Mouse (Mus musculus): ENCODE data around the gene Lin7c. TPM values are rescaled to one million over a fixed set of nuclear protein-coding genes. Genes with fewer than 3 reads are reported as not detected.

Lin7c gene
- polyA plus RNA-seq, 1 experiment from 2014 or later, result 44.3 TPM

DNA sequence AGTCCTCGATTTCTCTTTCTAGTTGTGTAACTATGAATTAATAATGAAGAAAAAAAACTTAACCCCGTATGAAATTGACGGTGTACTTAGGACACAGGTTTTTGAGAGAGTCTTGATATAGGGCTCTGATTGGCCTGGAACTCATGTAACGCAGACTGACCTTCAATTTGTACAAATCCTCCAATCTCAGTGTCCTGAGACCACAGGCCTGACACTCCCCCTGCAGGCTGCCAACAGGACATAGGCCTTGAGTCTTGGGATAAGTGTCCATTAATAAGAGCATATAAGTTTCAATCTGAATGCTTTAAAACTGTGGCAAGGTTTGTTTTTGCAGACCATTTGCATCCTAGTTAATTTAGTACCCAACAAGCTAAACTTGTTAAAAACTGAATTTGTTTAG is 40.1 kb downstream of the Lin7c start:
- Histone ChIP-seq H3K4me3 (ENCODE audit: control insufficient read depth in 1 of 2, insufficient read depth in 1 of 2, low read depth in 1 of 2, low read length in 2 of 2) (no peak overlapping the region), H3K27me3 (ENCODE audit: control insufficient read depth, insufficient read depth, low read length) (no peaks in the 10 kb centered on the region), H3K36me3 (ENCODE audit: control insufficient read depth, insufficient read depth, low read length) (peaks cover 8% of the 10 kb centered on the region), H3K9ac (ENCODE audit: low read length) (no peak overlapping the region), H3K4me2 (ENCODE audit: low read length) (no peak overlapping the region), H3K27ac (replicated peaks in 1 of 2; ENCODE audit: control insufficient read depth in 1 of 2, insufficient read depth in 1 of 2, low read depth in 2 of 2, low read length in 2 of 2) (no peak overlapping the region), H3K4me1 (ENCODE audit: control insufficient read depth in 2 of 2, insufficient read depth in 2 of 2, low read length in 2 of 2) (peaks cover 15 to 35% of the 10 kb centered on the region in 2 experiments), H3K9me3 (ENCODE audit: control insufficient read depth, low read length) (no peaks in the 10 kb centered on the region)
- ATAC-seq (ENCODE audit: insufficient number of reproducible peaks, insufficient read depth, low FRiP score, low read depth), result no peak
- WGBS, result 95% methylated on average over 4 of the region's 4 CpGs

DNA sequence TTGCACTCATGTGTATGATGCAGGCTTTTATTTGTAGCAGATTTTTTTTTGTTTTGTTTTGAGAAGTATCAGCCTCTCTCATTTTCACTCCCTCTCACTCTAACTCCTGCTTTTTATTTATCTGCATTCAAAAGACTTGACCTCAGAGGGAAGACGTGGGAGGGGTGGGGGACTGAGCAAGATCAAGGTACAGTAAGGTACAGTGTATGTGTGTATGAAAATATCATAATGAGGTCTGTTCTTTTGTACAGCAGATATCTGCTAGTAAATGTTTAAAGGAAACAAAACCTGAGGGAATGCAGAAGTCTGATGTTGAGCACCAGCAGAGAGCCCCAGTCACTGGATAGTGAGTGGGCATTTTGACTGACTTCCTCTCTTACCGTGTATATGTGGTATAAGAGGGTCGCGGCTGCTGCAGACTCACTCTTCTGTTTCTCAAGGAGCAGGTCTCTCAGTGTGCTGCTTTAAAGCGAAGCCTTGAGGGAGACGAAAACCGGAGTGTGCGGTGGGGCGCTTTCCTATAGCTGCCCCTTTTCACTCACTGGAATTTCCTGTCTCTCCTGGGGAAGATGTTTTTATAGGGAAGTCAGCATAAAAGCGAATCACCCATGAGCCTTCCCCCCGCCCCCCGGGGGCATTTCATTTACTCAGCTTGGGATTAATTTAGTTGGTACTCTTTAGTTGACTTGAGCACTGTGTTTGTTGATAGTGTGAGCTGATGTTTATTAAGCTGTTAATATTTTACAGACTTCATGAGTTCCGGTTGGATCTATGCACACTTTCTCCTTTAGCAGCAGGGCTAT is 41.5 kb downstream of the Lin7c start:
- 51% methylated on average over 13 of the region's 13 CpGs for WGBS
- Histone ChIP-seq H3K4me3 (ENCODE audit: control insufficient read depth in 1 of 2, insufficient read depth in 1 of 2, low read depth in 1 of 2, low read length in 2 of 2) (no peak overlapping the region), H3K36me3 (ENCODE audit: control insufficient read depth, insufficient read depth, low read length) (0 out of 2 replicates have a peak, but pooled peaks cover 2% of the 10 kb centered on the region), H3K9me3 (ENCODE audit: control insufficient read depth, low read length) (no peaks in the 10 kb centered on the region), H3K4me2 (ENCODE audit: low read length) (peak overlapping the region; percentile 31), H3K27me3 (ENCODE audit: control insufficient read depth, insufficient read depth, low read length) (no peaks in the 10 kb centered on the region), H3K4me1 (ENCODE audit: control insufficient read depth in 2 of 2, insufficient read depth in 2 of 2, low read length in 2 of 2) (peaks cover 18 to 47% of the 10 kb centered on the region in 2 experiments), H3K9ac (ENCODE audit: low read length) (peak overlapping the region; percentile 38; the same call in 1 of the 2 replicates), H3K27ac (replicated peaks in 1 of 2; ENCODE audit: control insufficient read depth in 1 of 2, insufficient read depth in 1 of 2, low read depth in 2 of 2, low read length in 2 of 2) (peak overlapping the region in 1 of 2 experiments; percentile 39; a peak in 2 of 4 replicates)
- no peak; the same call in 1 of the 2 replicates for ATAC-seq (ENCODE audit: insufficient number of reproducible peaks, insufficient read depth, low FRiP score, low read depth)

DNA sequence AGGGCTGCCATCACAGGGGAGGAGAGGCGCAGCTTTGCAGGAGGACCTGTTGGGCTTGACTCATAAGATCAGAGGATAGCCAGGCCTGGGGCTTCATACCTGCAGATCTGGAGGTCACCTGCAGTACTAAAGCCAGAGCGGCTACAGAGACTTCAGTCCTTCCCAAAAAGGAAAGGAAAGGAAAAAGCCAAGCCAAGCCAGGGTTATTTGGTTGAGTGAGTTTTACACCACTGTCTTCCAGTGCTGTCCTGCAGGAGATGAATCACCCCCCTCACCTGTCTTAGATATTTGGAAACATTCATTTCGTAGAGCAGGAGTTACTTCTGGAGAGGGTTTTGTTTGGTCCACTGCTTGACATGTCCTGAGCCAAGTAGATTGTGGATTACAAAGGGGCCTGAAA is 42.5 kb downstream of the Lin7c start:
- ATAC-seq (ENCODE audit: insufficient number of reproducible peaks, insufficient read depth, low FRiP score, low read depth), result no peak
- no peak overlapping the region for H3K27ac ChIP-seq (replicated peaks in 1 of 2; ENCODE audit: control insufficient read depth in 1 of 2, insufficient read depth in 1 of 2, low read depth in 2 of 2, low read length in 2 of 2)
- H3K4me3 ChIP-seq (ENCODE audit: control insufficient read depth in 1 of 2, insufficient read depth in 1 of 2, low read depth in 1 of 2, low read length in 2 of 2), result no peak overlapping the region
- WGBS, result 68% methylated on average over 3 of the region's 3 CpGs
- H3K36me3 ChIP-seq (ENCODE audit: control insufficient read depth, insufficient read depth, low read length), result no peaks in the 10 kb centered on the region
- H3K9ac ChIP-seq (ENCODE audit: low read length), result no peak overlapping the region
- no peak overlapping the region for H3K4me2 ChIP-seq (ENCODE audit: low read length)
- no peaks in the 10 kb centered on the region for H3K9me3 ChIP-seq (ENCODE audit: control insufficient read depth, low read length)
- H3K27me3 ChIP-seq (ENCODE audit: control insufficient read depth, insufficient read depth, low read length), result no peaks in the 10 kb centered on the region
- peaks cover 18 to 47% of the 10 kb centered on the region in 2 experiments for H3K4me1 ChIP-seq (ENCODE audit: control insufficient read depth in 2 of 2, insufficient read depth in 2 of 2, low read length in 2 of 2)

DNA sequence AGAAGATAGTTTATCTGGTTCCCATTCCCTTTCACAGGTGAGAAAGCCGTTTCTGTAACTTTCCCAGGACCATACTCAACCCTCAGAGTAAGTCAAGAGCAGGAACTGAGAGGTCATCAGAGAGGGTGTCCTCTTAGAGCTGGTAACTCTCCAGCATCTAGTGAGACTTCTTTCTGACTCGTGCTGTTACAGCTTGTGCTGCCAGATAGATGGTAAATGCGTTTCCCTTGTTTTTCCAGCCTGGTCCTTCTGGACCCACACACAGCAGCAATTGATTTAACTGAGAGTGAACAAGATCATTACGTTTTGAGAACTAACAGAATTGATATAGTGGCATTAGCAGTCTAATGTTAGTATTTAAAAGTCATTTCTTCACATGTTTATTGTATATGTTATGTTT is 43.4 kb downstream of the Lin7c start:
- no peak for ATAC-seq (ENCODE audit: insufficient number of reproducible peaks, insufficient read depth, low FRiP score, low read depth)
- Histone ChIP-seq H3K36me3 (ENCODE audit: control insufficient read depth, insufficient read depth, low read length) (no peaks in the 10 kb centered on the region), H3K9ac (ENCODE audit: low read length) (no peak overlapping the region), H3K4me2 (ENCODE audit: low read length) (no peak overlapping the region), H3K9me3 (ENCODE audit: control insufficient read depth, low read length) (no peaks in the 10 kb centered on the region), H3K4me3 (ENCODE audit: control insufficient read depth in 1 of 2, insufficient read depth in 1 of 2, low read depth in 1 of 2, low read length in 2 of 2) (no peak overlapping the region), H3K4me1 (ENCODE audit: control insufficient read depth in 2 of 2, insufficient read depth in 2 of 2, low read length in 2 of 2) (peaks cover 16 to 43% of the 10 kb centered on the region in 2 experiments), H3K27ac (replicated peaks in 1 of 2; ENCODE audit: control insufficient read depth in 1 of 2, insufficient read depth in 1 of 2, low read depth in 2 of 2, low read length in 2 of 2) (no peak overlapping the region), H3K27me3 (ENCODE audit: control insufficient read depth, insufficient read depth, low read length) (no peaks in the 10 kb centered on the region)
- WGBS, result 35% methylated on average over 4 of the region's 4 CpGs

DNA sequence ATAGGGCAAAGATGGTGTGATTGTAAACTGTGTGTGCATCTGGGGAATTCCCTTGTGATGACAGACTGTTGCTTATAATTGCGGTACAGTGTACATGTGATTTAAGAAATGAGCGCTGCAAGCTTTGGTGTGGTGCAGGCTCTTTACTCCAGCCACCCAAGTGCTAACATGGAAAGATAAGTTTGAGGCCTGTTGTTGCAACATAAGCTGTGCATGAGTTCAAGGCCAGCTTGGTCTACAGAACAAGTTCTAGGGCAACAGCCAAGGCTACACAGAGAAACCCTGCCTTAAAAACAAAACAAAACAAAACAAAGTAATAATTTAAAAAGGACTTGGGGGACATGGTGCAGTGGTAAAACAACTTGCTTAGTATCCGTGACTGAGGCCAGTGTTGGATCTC is 44.5 kb downstream of the Lin7c start:
- no peak overlapping the region for H3K9ac ChIP-seq (ENCODE audit: low read length)
- peaks cover 12 to 37% of the 10 kb centered on the region in 2 experiments for H3K4me1 ChIP-seq (ENCODE audit: control insufficient read depth in 2 of 2, insufficient read depth in 2 of 2, low read length in 2 of 2)
- ATAC-seq (ENCODE audit: insufficient number of reproducible peaks, insufficient read depth, low FRiP score, low read depth), result no peak
- no peaks in the 10 kb centered on the region for H3K27me3 ChIP-seq (ENCODE audit: control insufficient read depth, insufficient read depth, low read length)
- H3K36me3 ChIP-seq (ENCODE audit: control insufficient read depth, insufficient read depth, low read length), result no peaks in the 10 kb centered on the region
- H3K4me3 ChIP-seq (ENCODE audit: control insufficient read depth in 1 of 2, insufficient read depth in 1 of 2, low read depth in 1 of 2, low read length in 2 of 2), result no peak overlapping the region
- H3K4me2 ChIP-seq (ENCODE audit: low read length), result no peak overlapping the region
- no peaks in the 10 kb centered on the region for H3K9me3 ChIP-seq (ENCODE audit: control insufficient read depth, low read length)
- H3K27ac ChIP-seq (replicated peaks in 1 of 2; ENCODE audit: control insufficient read depth in 1 of 2, insufficient read depth in 1 of 2, low read depth in 2 of 2, low read length in 2 of 2), result no peak overlapping the region
- 86% methylated on average over 3 of the region's 3 CpGs for WGBS

DNA sequence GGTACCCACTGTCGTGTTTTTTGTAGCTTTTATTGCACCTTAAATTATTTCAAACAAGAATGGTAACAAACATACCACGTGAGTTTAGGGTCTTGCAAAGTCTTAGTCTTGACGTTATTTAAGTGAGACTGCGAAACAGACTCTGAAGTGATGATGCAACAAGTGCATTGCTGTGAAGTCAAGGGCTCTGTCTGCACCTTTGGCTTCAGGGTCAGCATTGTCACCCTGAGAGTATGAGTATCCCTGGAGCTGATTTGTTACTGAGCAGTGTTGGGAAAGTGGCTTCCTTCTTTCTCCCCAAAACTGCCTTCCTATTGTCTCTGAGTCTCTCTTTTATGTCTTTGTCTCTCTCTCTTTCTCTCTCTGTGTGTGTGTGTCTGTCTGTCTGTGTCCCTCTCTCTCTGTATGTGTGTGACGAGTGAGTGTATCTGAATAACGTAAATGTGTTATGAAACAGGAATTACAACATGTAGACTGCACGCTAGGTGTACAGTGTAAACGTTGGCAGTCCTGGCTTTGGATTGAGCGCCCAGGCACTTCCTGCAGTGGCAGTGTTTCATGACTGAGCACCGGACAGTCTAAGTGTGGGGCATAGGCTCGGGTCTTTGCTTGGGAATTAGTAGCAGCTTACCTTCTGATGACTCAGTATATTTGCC is 45.2 kb downstream of the Lin7c start:
- Histone ChIP-seq H3K36me3 (ENCODE audit: control insufficient read depth, insufficient read depth, low read length) (no peaks in the 10 kb centered on the region), H3K9me3 (ENCODE audit: control insufficient read depth, low read length) (no peaks in the 10 kb centered on the region), H3K9ac (ENCODE audit: low read length) (no peak overlapping the region), H3K27ac (replicated peaks in 1 of 2; ENCODE audit: control insufficient read depth in 1 of 2, insufficient read depth in 1 of 2, low read depth in 2 of 2, low read length in 2 of 2) (no peak overlapping the region), H3K27me3 (ENCODE audit: control insufficient read depth, insufficient read depth, low read length) (no peaks in the 10 kb centered on the region), H3K4me1 (ENCODE audit: control insufficient read depth in 2 of 2, insufficient read depth in 2 of 2, low read length in 2 of 2) (peaks cover 12 to 37% of the 10 kb centered on the region in 2 experiments), H3K4me2 (ENCODE audit: low read length) (no peak overlapping the region), H3K4me3 (ENCODE audit: control insufficient read depth in 1 of 2, insufficient read depth in 1 of 2, low read depth in 1 of 2, low read length in 2 of 2) (no peak overlapping the region)
- 68% methylated on average over 11 of the region's 11 CpGs for WGBS
- ATAC-seq (ENCODE audit: insufficient number of reproducible peaks, insufficient read depth, low FRiP score, low read depth), result no peak

DNA sequence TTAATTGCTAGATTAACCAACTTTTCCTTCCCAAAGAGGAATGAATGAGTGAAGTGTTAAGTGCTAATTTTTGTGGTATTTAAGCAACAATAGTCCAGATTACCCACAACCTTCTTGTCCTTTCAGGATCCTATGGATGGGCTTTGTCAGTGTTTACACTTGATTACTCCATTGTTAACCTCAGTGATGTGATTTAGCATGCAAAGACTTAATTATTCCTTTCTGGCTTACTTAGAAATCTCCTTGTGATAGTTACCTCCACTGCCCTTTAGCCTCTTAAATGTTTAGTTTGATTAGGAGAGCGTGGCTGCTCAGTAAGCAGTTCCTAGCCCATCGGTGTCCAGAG is 45.7 kb downstream of the Lin7c start:
- no peak for ATAC-seq (ENCODE audit: insufficient number of reproducible peaks, insufficient read depth, low FRiP score, low read depth)
- H3K4me3 ChIP-seq (ENCODE audit: control insufficient read depth in 1 of 2, insufficient read depth in 1 of 2, low read depth in 1 of 2, low read length in 2 of 2), result no peak overlapping the region
- H3K27me3 ChIP-seq (ENCODE audit: control insufficient read depth, insufficient read depth, low read length), result no peaks in the 10 kb centered on the region
- H3K27ac ChIP-seq (replicated peaks in 1 of 2; ENCODE audit: control insufficient read depth in 1 of 2, insufficient read depth in 1 of 2, low read depth in 2 of 2, low read length in 2 of 2), result no peak overlapping the region
- H3K4me2 ChIP-seq (ENCODE audit: low read length), result 0 out of 2 replicates have a peak overlapping the region, but pooled peaks have one; percentile 6
- WGBS, result 38% methylated on average over 2 of the region's 2 CpGs
- H3K4me1 ChIP-seq (ENCODE audit: control insufficient read depth in 2 of 2, insufficient read depth in 2 of 2, low read length in 2 of 2), result peaks cover 12 to 36% of the 10 kb centered on the region in 2 experiments
- no peaks in the 10 kb centered on the region for H3K36me3 ChIP-seq (ENCODE audit: control insufficient read depth, insufficient read depth, low read length)
- H3K9ac ChIP-seq (ENCODE audit: low read length), result no peak overlapping the region
- H3K9me3 ChIP-seq (ENCODE audit: control insufficient read depth, low read length), result no peaks in the 10 kb centered on the region

Data from heart, embryonic 14.5 days (tissue).